Mouse (Mus musculus): Measurements from ENCODE around the gene Frzb. TPM values are rescaled to one million over a fixed set of nuclear protein-coding genes. Genes with fewer than 3 reads are reported as not detected.

Gene Frzb
- polyA plus RNA-seq, 1 experiment = 2.3 TPM

GRCm38 (mm10) chr2:80446308-80447151 lies 895 bp downstream of the Frzb start:
- Histone ChIP-seq H3K4me3 (ENCODE audit: insufficient read depth, low read length) (peak overlapping the region; percentile 57), H3K27ac (ENCODE audit: insufficient read depth, low read length) (no peak overlapping the region), H3K4me1 (ENCODE audit: control insufficient read depth, insufficient read depth, low read length) (no peaks in the 10 kb centered on the region)
- TF ChIP-seq CTCF (IDR thresholded peaks at IDR 0.05; ENCODE audit: borderline replicate concordance, insufficient read depth, low read length) = no peak
- no peak for TF ChIP-seq POLR2A (IDR thresholded peaks at IDR 0.05; ENCODE audit: low read depth, low read length)

GRCm38 (mm10) chr2:80445926-80446307 lies 1.5 kb downstream of the Frzb start:
- no peak for TF ChIP-seq CTCF (IDR thresholded peaks at IDR 0.05; ENCODE audit: borderline replicate concordance, insufficient read depth, low read length)
- no peak for TF ChIP-seq POLR2A (IDR thresholded peaks at IDR 0.05; ENCODE audit: low read depth, low read length)
- Histone ChIP-seq H3K4me3 (ENCODE audit: insufficient read depth, low read length) (peak overlapping the region; percentile 57), H3K4me1 (ENCODE audit: control insufficient read depth, insufficient read depth, low read length) (no peaks in the 10 kb centered on the region), H3K27ac (ENCODE audit: insufficient read depth, low read length) (no peak overlapping the region)

GRCm38 (mm10) chr2:80445491-80445890 lies 1.9 kb downstream of the Frzb start:
- H3K27ac ChIP-seq (ENCODE audit: insufficient read depth, low read length) = no peak overlapping the region
- TF ChIP-seq CTCF (IDR thresholded peaks at IDR 0.05; ENCODE audit: borderline replicate concordance, insufficient read depth, low read length) (no peak), POLR2A (IDR thresholded peaks at IDR 0.05; ENCODE audit: low read depth, low read length) (no peak)
- no peak overlapping the region for H3K4me3 ChIP-seq (ENCODE audit: insufficient read depth, low read length)
- H3K4me1 ChIP-seq (ENCODE audit: control insufficient read depth, insufficient read depth, low read length) = no peaks in the 10 kb centered on the region

- no peak overlapping the region for H3K4me3 ChIP-seq (ENCODE audit: insufficient read depth, low read length)
Measured at GRCm38 (mm10) chr2:80444418-80445365, 2.7 kb downstream of the Frzb start.

GRCm38 (mm10) chr2:80443962-80444361 lies 3.5 kb downstream of the Frzb start:
- Histone ChIP-seq H3K4me1 (ENCODE audit: control insufficient read depth, insufficient read depth, low read length) (no peaks in the 10 kb centered on the region), H3K27ac (ENCODE audit: insufficient read depth, low read length) (no peak overlapping the region), H3K4me3 (ENCODE audit: insufficient read depth, low read length) (no peak overlapping the region)
- TF ChIP-seq CTCF (IDR thresholded peaks at IDR 0.05; ENCODE audit: borderline replicate concordance, insufficient read depth, low read length) (no peak), POLR2A (IDR thresholded peaks at IDR 0.05; ENCODE audit: low read depth, low read length) (no peak)

More at GRCm38 (mm10) chr2:80444418-80445365, 2.7 kb downstream of the Frzb start:
- Histone ChIP-seq H3K4me1 (ENCODE audit: control insufficient read depth, insufficient read depth, low read length) (no peaks in the 10 kb centered on the region), H3K27ac (ENCODE audit: insufficient read depth, low read length) (no peak overlapping the region)
- TF ChIP-seq CTCF (IDR thresholded peaks at IDR 0.05; ENCODE audit: borderline replicate concordance, insufficient read depth, low read length) (no peak), POLR2A (IDR thresholded peaks at IDR 0.05; ENCODE audit: low read depth, low read length) (no peak)

- no peak for TF ChIP-seq POLR2A (IDR thresholded peaks at IDR 0.05; ENCODE audit: low read depth, low read length)
- TF ChIP-seq CTCF (IDR thresholded peaks at IDR 0.05; ENCODE audit: borderline replicate concordance, insufficient read depth, low read length) = no peak
- no peak overlapping the region for H3K4me3 ChIP-seq (ENCODE audit: insufficient read depth, low read length)
- H3K4me1 ChIP-seq (ENCODE audit: control insufficient read depth, insufficient read depth, low read length) = no peaks in the 10 kb centered on the region
- no peak overlapping the region for H3K27ac ChIP-seq (ENCODE audit: insufficient read depth, low read length)
Measured at GRCm38 (mm10) chr2:80441386-80441785, 6.0 kb downstream of the Frzb start.

- Histone ChIP-seq H3K4me3 (ENCODE audit: insufficient read depth, low read length) (no peak overlapping the region), H3K4me1 (ENCODE audit: control insufficient read depth, insufficient read depth, low read length) (no peaks in the 10 kb centered on the region), H3K27ac (ENCODE audit: insufficient read depth, low read length) (no peak overlapping the region)
- TF ChIP-seq CTCF (IDR thresholded peaks at IDR 0.05; ENCODE audit: borderline replicate concordance, insufficient read depth, low read length) = no peak
- TF ChIP-seq POLR2A (IDR thresholded peaks at IDR 0.05; ENCODE audit: low read depth, low read length) = no peak
Measured at GRCm38 (mm10) chr2:80438854-80439253, 8.6 kb downstream of the Frzb start.

GRCm38 (mm10) chr2:80437401-80437800 lies 10.0 kb downstream of the Frzb start:
- Histone ChIP-seq H3K4me1 (ENCODE audit: control insufficient read depth, insufficient read depth, low read length) (no peaks in the 10 kb centered on the region), H3K4me3 (ENCODE audit: insufficient read depth, low read length) (no peak overlapping the region), H3K27ac (ENCODE audit: insufficient read depth, low read length) (no peak overlapping the region)
- TF ChIP-seq CTCF (IDR thresholded peaks at IDR 0.05; ENCODE audit: borderline replicate concordance, insufficient read depth, low read length) (no peak), POLR2A (IDR thresholded peaks at IDR 0.05; ENCODE audit: low read depth, low read length) (no peak)

GRCm38 (mm10) chr2:80434783-80435572 lies 12.4 kb downstream of the Frzb start:
- Histone ChIP-seq H3K4me1 (ENCODE audit: control insufficient read depth, insufficient read depth, low read length) (no peaks in the 10 kb centered on the region), H3K27ac (ENCODE audit: insufficient read depth, low read length) (no peak overlapping the region), H3K4me3 (ENCODE audit: insufficient read depth, low read length) (no peak overlapping the region)
- TF ChIP-seq CTCF (IDR thresholded peaks at IDR 0.05; ENCODE audit: borderline replicate concordance, insufficient read depth, low read length) (no peak), POLR2A (IDR thresholded peaks at IDR 0.05; ENCODE audit: low read depth, low read length) (no peak)

Data from embryonic fibroblast, embryonic 13.5 days (primary cell).